Mouse (Mus musculus) adrenal gland, adult 8-10 months (tissue): Measurements from ENCODE around the gene Adamts5. TPM values are rescaled to one million over a fixed set of nuclear protein-coding genes. Genes with fewer than 3 reads are reported as not detected.

Source experiments
- DNase-seq: peaks from one replicate; pipeline ENCODE4 v3.0.0; 2022
- total RNA-seq, 4 experiments: library from RNA; stranded (reverse); gene quantifications; 2 replicates each; pipeline ENCODE4 v1.2.4; 2022

The Adamts5 gene
- total RNA-seq, 4 experiments from 2014 or later: 5.3 to 21.4 (median 9.6) TPM

DNA sequence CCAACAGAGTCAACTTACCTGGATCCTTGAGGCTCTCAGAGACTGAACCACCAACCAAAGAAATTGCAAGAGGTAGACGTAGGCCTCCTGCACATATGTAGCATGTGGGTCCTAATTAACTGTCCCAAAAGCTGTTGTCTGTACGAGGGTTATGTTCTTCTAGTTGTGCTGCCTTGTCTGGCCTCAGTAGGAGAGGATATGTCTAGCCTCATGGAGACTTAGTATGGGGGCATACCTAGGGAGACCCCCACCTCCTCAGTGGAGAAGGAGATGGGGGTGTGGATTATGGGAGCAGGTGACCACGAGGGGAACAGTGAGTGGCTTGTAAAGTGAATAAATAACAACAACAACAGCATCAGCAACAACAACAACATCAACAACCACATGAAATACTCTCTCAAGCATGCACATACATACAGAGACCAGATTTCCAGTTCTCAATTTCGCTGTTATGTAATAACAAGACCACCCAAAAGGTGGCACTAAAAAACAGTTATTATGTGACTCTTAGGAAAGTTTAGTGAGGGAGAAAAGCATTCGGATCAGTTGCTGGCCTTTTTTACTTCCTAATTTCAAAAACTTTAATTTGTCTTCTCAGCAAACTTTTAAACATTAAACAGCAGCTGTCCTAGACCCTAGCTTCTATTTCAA is 81.7 kb downstream of the Adamts5 start:
- no peak for DNase-seq

DNA sequence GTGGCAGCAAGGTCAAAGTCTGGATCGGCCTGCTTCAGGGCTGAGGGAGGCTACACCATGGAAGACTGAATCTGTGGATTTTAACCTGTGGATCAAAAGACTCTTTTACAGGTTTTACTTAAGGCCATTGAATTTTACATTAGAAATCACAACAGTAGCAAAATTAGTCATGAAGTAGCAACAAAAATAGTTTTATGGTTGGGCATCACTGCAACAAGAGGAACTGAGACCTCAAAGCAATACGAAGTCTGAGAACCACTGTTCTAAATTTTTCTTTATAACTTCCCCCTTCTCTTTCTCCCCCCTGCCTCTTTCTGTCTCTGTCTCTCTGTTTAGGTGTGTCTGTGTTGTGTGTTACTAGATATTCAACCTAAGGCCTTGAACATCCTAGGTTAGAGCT is 87.5 kb downstream of the Adamts5 start:
- DNase-seq: no peak

DNA sequence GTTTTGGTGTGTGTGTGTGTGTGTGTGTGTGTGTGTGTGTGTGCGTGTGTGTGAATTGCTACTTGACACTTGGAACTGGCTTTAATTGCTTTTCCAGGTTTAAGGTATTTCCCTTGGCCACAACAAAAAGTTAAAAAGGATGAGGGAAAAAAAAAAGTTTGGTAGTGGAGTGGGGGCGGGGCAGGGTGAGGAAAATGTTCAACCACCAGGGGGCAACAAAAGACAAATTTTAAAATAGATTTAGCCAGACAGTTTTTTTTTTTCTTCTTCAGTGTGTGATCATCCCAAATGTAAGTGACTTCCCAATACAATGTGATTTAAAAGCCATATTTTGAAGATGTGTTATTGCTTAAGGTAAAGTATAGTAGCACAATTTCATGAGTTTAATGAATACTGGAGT is 94.0 kb downstream of the Adamts5 start:
- no peak for DNase-seq

DNA sequence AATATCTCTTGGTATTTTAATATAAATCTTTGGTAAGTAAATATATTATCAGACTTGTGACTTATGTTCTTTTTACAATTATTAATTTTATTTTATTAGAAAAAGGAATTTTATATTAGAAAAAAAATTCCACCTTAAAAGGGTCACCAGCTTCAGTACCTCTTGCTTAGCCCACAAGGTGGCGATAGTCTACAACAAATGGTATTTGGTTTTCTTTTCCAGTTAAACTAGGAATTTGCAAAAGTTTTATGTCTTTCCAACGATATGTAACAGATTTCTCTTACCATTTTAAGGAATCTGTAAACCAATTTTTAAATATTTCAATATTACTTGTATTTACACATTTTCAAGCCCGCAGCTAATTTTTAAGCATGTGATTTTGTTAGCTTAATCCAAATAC is 94.6 kb downstream of the Adamts5 start:
- DNase-seq: no peak

Other genes starting within 250 kb of the Adamts5 start
- gene Adamts1, start 98.7 kb downstream of the Adamts5 start, total RNA-seq: 10 to 100 TPM; 14.5 to 41.9 (median 15.6) TPM